Mouse (Mus musculus) liver (tissue): ENCODE measurements at regions not wholly inside any gene's neighbourhood (a gene's known extent, or its start where the extent isn't known, plus 50 kb on each side); places are given as distances from the start of the nearest gene placed in this dataset.

Source experiments
- DNase-seq: peaks from one replicate; pipeline ENCODE4 v3.0.0-alpha.2; 2020; ENCODE audit warnings: mixed read lengths

DNA sequence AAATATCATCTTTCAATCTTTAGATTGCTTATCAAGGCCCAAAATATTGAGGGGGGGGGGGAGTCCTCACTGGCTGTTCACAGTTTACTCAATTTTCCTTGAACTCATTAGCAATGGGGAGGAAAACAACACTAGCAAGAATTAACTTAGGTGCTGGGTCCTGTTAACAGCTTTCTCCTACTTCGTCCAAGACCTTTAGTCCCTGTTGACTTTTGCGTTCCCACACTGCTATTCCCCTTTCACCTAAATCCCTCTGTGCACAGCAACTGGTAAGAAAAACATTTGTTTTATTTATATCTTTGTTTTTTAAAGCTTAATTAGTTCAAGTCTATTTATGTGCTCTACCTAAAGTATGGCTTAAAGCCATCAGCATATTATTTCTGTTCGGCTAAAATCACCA is 240.3 kb downstream of the Rnf152 start:
- DNase-seq = no peak

DNA sequence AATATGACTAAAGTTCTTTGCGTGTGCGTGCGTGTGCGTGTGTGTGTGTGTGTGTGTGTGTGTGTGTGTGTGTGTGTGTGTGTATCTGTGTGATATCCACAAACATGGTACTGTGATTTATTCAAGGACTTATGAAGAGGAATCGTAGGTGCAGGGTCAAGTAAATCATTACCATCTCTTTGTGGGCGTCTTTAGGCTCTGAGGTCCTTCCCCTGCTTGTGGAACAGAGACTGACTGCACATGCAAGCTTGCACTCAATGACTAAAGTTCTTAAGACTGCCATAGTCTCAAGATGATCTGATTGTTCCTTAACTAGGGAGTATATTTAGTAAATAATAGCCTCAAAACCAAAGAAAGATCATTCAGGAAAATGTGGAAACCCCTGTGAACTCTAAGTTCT is 241.1 kb downstream of the Rnf152 start:
- no peak for DNase-seq

- peak; percentile 4 for DNase-seq
Observed at GRCm38 (mm10) chr1:105114835-105115234, 241.7 kb downstream of the Rnf152 start.

DNA sequence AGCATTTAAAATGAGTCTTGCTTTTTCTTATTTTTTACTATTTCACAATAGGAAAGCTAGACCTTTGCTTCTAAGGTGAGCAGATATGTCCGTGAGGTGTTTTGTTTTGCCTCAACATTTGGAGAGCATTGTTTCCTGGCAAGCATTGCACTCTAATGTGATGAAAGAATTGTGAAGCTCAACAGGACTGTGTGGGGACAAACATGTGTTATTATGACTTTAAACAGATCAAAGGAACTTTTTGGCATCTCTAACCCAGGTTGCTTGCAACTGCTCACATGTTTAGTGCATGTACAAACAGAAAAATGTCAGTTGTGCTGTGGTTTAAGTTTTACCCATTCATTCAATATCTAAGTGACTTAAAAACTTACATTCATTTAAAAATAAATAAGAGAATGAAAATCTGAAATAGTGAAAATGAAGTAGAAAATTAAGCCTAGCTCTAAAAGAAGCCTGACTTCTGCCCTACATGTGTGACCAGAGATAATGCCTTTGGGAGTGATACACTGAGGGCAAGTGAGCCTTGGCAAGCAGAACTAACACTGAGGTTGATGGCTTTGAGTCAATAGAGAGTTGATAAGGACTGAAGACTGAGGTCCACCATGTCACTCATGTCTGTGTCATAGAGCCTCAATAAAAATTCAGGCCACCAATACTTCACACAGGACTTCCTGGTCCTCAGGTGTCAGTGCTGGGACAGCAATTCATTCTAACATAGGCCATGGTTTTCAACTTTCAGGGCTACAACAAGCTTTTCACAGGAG is 243.6 kb downstream of the Rnf152 start:
- no peak for DNase-seq

- no peak for DNase-seq
Observed at GRCm38 (mm10) chr1:105111236-105111635, 245.3 kb downstream of the Rnf152 start.

- DNase-seq = no peak
Observed at GRCm38 (mm10) chr1:105110581-105111210, 245.8 kb downstream of the Rnf152 start.

- DNase-seq = no peak
Observed at GRCm38 (mm10) chr1:105107836-105108235, 248.7 kb downstream of the Rnf152 start.

DNA sequence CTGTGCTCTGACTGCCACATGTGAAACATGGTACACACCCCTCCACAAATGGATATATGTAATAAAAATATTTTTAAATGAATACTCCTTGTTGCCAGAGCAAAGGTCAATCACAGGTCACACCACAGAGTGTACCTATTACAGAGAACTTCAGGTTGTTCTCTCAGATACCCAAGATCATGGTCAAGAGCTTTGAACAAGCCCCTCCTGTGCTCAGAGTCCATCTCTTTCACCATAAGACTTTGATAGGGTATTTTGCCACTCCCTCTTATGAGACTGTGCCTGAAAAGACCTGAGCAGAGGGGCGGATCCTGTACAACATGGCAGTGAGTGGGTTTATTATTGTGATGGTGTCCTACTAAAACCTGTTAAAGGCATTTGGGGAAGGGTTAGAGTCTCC is 249.3 kb downstream of the Rnf152 start:
- DNase-seq = no peak

DNA sequence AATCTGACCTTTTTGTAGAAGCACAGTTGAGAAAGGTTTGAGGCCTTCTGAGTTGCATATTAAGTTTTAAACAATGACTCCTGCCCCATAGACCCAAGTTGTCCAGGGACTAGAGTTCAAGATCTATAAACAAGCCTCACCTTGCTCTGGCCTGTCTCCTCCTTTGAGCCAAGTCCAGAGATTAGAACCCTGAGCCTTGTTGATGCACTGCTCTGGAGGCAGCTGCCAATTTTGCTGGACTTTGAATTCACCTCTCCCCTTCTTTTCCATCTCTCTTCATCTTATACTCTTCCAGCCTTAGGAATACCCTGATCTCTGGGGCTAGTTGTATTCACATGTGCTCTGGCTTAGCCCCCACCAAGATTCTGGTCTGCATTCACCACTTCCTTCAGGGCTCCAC is 251.3 kb downstream of the Rnf152 start:
- no peak for DNase-seq

DNA sequence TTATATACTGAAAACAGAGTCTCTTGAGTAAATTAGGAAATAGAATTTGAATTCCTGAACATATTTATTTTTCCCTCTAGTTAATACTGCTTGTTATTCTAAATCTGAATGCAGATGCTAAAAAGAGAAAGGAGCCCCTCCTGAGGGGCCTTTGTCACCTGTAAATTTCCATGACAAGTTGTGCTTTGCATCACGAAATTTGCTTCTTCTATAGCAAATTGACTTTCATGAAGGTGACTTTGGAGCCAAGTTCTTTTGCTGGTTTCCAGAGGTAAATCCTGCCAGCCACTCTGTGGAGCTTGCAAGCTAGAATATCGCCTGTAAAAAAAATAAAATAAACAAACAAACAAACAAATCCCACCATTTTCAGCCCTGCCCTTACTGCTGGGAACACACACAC is 261.4 kb downstream of the Rnf152 start:
- no peak for DNase-seq

- DNase-seq = no peak
Observed at GRCm38 (mm10) chr1:105094500-105094899, 262.0 kb downstream of the Rnf152 start.

- no peak for DNase-seq
Observed at GRCm38 (mm10) chr1:105093875-105094274, 262.6 kb downstream of the Rnf152 start.

DNA sequence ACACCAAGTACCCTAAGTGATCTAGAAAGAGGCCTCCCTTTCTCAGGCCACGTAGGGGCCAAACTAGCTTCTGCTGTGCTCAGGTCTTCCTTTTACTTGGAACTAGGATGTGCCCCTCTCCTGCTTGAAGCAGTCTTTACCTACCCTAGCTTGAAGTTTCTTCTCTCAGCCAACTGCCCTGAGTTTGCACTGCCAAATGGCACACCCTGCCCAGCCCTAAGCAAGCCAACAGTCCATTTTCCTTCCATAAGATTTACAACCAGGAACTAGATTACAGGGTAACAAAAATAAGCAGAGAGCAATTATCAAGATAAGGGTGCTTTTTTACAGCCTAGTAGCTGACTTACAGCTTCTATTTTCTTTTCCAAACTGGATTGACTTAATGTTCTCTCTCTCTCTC is 263.5 kb downstream of the Rnf152 start:
- no peak for DNase-seq

DNA sequence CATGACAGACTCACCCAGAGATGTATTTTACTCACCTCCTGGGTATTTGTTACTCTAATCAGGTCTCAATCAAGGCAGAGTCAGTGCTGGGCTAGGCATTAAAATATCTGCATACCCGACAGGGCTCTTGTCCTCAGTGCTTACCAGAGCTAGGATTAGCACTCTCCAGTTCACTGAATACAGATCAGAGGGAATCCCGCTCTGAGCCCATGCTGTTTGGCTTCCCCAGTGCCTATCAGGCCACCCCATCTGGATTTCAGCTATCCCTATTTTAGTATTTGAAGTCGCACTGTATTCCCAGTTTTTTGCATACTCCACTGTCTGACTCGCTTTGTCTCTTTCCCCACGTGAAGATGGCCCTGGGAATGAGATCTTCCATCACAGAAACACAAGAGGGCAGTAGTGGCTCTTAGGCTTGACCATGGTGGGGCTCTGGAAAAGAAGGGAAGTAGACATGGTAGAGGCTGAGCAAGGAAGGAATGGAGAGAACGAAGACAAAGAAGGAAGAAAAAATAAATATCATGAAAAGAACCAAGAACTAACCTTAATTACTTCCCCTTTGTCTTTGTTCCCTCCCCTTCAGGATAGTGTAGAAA is 264.1 kb downstream of the Rnf152 start:
- DNase-seq = no peak

DNA sequence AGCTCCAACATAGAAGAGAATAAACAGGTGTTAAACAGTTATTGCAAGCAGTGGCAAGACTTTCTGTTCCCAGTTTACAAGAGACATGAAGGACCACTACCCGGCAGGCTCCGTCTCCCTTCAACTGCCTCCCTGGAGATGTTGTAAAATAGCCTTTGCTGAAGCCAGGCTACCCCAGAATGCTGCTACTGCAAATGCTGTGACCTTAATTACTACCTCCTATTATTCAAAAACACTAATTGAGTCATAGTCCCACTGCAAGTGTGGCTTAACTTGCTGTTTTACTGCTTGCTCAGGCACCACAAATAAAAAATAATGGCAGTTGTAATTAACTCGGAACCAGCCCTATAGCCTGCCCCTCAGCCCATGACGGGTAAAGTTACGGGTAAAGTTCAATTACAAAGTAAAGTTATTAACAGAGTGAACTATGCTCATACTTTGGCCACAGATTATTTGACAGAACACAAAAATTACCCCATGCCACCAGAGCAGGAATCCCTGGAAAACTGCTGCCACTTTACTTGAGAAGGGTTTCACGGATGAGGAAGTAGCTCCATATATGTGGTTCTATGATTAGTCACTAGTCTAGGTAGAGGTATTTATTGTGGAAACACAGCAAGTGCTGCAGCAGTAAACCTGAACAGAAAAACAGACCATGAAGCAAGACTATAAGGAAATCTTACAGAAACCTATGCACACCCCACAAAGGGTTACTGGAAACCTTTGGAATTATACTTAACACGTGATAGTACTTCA is 267.6 kb downstream of the Rnf152 start:
- DNase-seq = no peak

DNA sequence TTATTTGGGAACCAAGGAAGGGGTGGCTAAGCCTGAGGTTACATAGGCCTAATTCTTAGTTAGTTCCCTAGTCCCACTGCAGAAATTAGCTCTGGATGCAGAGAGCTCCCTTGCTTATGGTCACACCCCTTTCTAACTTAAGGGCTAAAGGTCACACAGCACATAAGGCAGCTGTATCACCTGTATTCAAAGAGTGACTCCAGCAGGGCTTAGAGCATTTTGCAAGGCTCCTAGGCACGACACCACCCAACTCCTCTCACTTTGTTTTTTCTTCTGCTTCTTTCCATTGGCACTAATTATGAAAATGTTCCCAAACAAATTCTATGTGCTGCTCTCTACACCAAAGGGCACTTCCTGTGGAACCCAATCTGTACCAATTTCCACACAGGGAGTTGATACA is 268.9 kb downstream of the Rnf152 start:
- no peak for DNase-seq

DNA sequence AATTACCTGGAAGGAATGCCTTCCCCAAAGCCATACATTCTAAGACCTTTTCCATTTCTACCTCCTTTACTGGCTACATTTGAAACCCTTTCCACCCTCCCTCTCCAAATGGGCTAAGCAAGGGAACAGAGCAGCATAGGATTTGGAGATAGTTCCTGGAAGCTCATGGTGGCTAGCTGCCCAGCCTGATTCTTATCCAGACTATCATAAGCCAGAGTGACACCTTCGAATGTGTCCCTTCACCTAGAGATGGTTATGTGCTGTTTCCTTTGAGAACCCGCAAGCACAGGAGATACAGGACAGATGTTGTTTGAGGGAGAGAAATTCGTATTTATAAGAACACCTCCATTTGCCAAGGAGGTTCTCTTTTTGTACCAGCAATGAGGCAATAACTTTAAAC is 272.0 kb downstream of the Rnf152 start:
- DNase-seq = no peak

DNA sequence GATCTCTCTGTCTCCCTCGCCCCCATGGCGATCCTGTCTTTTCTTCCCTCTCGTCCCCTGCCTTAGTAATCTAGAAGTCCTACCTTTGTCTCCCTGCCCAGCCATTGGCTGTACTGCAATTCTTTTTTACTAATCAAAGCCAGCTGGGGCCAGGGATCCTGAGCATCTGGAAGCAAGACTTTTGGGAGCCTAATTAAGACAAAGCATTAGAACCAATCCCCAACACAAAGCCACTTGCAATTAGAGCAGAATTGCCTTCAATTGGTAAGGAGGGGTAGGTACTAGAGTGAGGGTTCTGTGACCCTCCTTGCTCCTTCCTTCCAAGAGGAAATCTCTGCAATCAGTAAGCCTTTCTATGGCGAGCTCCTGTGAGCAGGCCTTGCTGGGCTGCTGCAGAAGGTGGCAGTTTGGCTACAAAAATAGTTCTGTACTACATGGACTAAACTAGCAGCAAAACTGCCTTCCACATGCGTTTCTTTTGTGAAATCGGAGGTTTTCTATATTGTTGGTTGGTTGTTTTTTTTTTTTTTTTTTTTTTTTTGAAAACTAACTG is 272.9 kb downstream of the Rnf152 start:
- no peak for DNase-seq

DNA sequence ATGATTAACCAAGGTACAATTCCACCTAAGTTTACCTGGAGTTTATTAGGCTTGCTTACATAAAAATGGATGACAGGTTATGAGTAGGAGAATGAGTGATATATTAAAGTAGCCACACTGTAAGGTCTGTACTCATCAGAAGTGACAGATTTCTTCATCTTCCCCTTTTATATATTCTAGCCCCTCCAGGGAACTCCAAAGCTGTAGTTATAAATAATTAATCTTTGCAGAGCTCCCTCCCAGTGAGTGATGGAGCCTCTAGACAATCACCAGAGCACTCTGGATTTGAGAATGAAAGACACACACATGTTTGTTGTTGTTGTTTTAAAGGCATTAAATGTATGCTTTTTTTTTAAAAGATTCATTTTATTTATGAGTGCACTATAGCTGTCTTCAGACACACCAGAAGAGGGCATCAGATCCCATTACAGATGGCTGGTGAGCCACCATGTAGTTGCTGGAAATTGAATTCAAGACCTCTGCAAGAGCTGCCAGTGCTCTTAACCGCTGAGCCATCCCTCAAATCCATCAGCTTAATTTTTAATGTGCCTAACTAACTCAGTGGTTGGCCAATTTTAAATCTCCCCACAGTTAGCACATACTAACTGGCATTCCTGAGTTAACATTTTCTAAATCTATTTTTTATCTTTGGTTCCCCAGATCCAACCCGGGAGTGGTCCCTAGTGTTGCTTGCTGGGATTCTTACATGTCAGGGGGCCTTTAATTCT is 273.5 kb downstream of the Rnf152 start:
- DNase-seq = no peak

DNA sequence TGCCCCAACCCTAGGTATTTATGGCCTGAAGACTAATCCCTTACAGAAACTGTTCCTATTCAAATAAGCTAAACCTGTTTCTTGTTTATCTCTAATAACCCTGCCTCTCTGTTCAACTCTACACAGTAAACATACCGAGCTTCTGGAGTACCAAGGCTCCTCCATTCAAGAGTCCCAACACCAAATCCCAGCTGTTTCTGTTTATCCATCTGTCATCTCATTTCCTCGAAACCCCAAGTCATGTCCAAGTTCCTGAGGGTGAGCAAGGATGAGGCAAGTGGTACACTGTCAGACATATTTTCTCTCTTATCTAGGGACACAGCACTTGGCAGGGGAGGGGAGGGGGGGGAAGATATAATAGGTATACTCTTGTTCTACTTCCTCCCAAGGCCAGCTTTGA is 274.6 kb downstream of the Rnf152 start:
- no peak for DNase-seq

DNA sequence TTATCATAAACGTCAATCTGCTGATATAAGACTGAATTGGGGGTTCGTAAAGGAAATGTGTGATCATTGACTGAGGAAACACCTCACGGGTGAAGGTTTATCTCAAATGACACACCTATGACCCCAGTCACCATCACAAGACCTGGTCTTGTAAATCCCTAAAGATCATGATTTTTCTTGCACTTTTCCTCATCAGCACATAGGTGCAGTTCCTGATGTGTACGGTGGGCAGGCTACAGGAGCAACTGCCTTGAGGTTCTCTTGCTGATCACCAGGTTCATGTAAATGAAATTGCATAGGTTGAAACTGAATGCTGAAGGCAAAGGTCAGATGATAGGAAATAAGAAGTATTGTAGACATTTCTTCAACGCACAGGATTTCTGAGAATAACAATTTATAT is 277.1 kb downstream of the Rnf152 start:
- DNase-seq = no peak

- DNase-seq = no peak
Observed at GRCm38 (mm10) chr1:105075728-105076127, 280.8 kb downstream of the Rnf152 start.

GRCm38 (mm10) chr1:105074326-105074725 is 282.2 kb downstream of the Rnf152 start:
- DNase-seq = no peak
